Mouse (Mus musculus) kidney, embryonic 16.5 days (tissue): ENCODE measurements around the gene Tmcc1. TPM values are rescaled to one million over a fixed set of nuclear protein-coding genes. Genes with fewer than 3 reads are reported as not detected.
"Not testable (repeated sequence)": the region's sequence is repeated elsewhere in the genome, so short reads cannot be mapped to it uniquely, and the experiment has no call there.

Experiments used
- ATAC-seq: fragments of 200-750 bp; cut with Nextera tagmentation; 2 replicates; pipeline ENCODE4 v1.8.0; 2017; ENCODE audit warnings: moderate TSS enrichment; ENCODE audit not compliant: low FRiP score, low TSS enrichment
- H3K27ac ChIP-seq: fragments of 300-500 bp; sonication (generic); 2 replicates; pipeline ENCODE4 v1.5.1; 2014; ENCODE audit warnings: low read length
- H3K27me3 ChIP-seq: fragments of 300-500 bp; sonication (generic); 2 replicates; pipeline ENCODE4 v1.6.1; 2014; ENCODE audit warnings: low read length, control low read depth, mixed read lengths; ENCODE audit not compliant: insufficient read depth
- H3K36me3 ChIP-seq: fragments of 300-500 bp; sonication (generic); 2 replicates; pipeline ENCODE4 v1.6.1; 2014; ENCODE audit warnings: low read length, control low read depth, mixed read lengths; ENCODE audit not compliant: insufficient read depth
- H3K4me1 ChIP-seq: fragments of 300-500 bp; sonication (generic); 2 replicates; pipeline ENCODE4 v1.6.1; 2014; ENCODE audit warnings: low read length, control low read depth, mixed read lengths; ENCODE audit not compliant: insufficient read depth
- H3K4me2 ChIP-seq: fragments of 300-500 bp; sonication (generic); replicated peaks from 2 replicates; pipeline ENCODE4 v1.6.1; 2014; ENCODE audit warnings: low read depth, low read length
- H3K4me3 ChIP-seq: fragments of 300-500 bp; sonication (generic); 2 replicates; pipeline ENCODE4 v1.5.1; 2014; ENCODE audit warnings: mild to moderate bottlenecking, low read length
- H3K9ac ChIP-seq: fragments of 300-500 bp; sonication (generic); replicated peaks from 2 replicates; pipeline ENCODE4 v1.6.1; 2014; ENCODE audit warnings: low read length
- H3K9me3 ChIP-seq: fragments of 300-500 bp; sonication (generic); 2 replicates; pipeline ENCODE4 v1.6.1; 2016; ENCODE audit warnings: low read length, control low read depth
- WGBS: fragments of 180-500 bp; shearing (Covaris S2); extraction: QIAGEN DNeasy Blood & Tissue Kit; methylation state at CpG from one replicate; pipeline ENCODE4 v1.1.7; 2014; 5-methylcytosine and 5-hydroxymethylcytosine counted together
- polyA plus RNA-seq: library from polyadenylated mRNA; unstranded; fragments of >200 nt; fragmentation: Nextera tagmentation; extraction: Ambion mirVana; gene quantifications from 2 replicates; pipeline ENCODE4 v1.2.1, GENCODE M21; 2015

Gene Tmcc1
- polyA plus RNA-seq, 1 experiment from 2014 or later: 10.6 TPM

DNA sequence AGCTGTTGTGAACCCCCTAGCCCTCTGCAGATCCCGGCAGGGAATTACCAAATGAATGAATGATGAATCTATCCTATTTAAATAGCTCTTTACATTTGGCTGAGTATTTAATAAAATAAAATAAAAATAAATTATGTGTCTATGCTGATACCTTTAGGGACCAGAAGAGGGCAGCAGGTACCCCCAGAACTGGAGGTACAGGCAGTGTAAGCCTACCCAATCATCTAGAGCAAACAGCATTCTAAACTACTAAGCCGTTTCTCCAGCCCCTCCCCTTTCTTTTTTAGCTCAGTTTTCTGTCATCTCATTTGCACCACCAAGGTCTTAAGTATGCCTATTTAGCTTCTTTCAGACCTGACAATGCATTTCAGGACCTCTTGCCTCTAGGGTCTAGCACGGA, 4.9 kb upstream of the Tmcc1 start:
- Histone ChIP-seq H3K36me3 (no peaks in the 10 kb centered on the region), H3K4me1 (0 out of 2 replicates have a peak, but pooled peaks cover 5% of the 10 kb centered on the region), H3K27me3 (no peaks in the 10 kb centered on the region), H3K9ac (no peak overlapping the region), H3K4me2 (no peak overlapping the region), H3K9me3 (no peaks in the 10 kb centered on the region), H3K27ac (no peak overlapping the region), H3K4me3 (no peak overlapping the region)
- no peak for ATAC-seq
- whole genome bisulfite sequencing: 31% methylated on average over 3 of the region's 3 CpGs

DNA sequence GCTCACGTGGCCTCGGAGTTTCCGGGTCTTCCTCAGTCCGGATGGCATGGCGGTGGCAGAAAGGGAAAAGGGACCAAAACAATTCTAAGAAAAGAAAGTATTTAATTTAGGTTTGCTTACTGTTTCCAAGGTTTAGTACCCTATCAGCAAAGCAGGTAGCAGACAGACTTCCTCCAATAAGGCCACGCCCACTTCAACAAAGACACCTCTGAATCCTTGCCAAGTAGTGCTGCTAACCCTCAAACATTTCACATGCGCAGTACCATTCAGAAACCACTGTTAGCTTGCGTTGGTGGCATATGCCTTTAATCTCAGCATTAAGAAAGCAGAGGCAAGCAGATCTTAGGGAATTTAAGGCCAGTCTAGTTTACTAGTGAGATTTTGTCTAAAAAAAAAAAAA, 2.5 kb upstream of the Tmcc1 start:
- Histone ChIP-seq H3K36me3 (no peaks in the 10 kb centered on the region), H3K9me3 (no peaks in the 10 kb centered on the region), H3K4me1 (peaks cover 18% of the 10 kb centered on the region), H3K27me3 (no peaks in the 10 kb centered on the region), H3K27ac (no peak overlapping the region), H3K4me2 (no peak overlapping the region), H3K9ac (no peak overlapping the region), H3K4me3 (no peak overlapping the region)
- WGBS: 80% methylated on average over 8 of the region's 8 CpGs
- no peak for ATAC-seq

DNA sequence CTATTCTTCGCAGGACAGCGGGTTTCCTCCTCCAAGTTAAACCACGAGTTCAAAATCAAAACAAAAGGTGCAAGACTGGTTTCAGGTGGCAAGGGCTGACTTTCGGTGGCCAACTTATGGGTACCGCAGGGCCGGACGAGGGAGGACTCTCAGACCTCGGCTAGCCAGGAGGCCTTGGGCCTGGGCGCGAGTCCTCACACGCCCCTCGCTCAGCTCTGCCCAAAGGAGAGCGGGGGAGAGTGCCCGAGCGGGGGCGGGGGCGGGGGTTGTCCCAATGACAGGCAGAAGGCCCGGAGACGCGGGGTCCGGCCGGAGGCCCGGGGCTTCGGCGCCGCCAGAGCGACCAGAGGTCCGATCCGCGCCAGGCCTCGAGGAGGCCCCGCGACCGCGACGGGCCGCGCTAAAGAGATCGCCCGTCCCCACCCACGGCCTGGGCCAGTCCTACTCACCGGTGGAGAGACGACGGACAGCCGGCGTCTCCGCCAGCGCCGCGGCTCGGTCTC, 426 bp downstream of the Tmcc1 start:
- Histone ChIP-seq H3K27ac (peak overlapping the region; percentile 81), H3K9me3 (no peaks in the 10 kb centered on the region), H3K27me3 (no peaks in the 10 kb centered on the region), H3K4me2 (peak overlapping the region; percentile 67), H3K36me3 (no peaks in the 10 kb centered on the region), H3K4me1 (peaks cover 26% of the 10 kb centered on the region), H3K9ac (peak overlapping the region; percentile 94), H3K4me3 (peak overlapping the region; percentile 87)
- ATAC-seq: peak; percentile 91
- under 1% methylated on average over 23 of the region's 51 CpGs for WGBS

DNA sequence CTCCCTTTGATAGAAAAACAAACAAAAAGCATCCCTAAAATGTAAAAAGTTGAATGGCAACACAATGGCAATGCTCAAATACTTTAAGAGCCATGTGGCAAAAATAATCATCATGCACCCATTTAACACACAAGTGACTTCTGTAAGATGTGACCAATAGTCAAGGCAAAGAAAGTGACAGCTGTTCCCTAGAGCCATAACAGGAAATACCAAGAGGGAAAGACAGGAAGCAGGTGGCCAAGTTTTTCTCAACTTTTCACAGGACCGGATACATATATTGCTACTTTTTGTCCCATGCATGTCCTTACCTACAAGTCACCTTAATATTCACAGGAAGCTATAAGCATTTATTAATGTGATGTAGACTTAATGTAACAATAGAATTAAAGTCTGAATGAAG, 3.9 kb downstream of the Tmcc1 start:
- H3K9me3 ChIP-seq: no peaks in the 10 kb centered on the region
- 74% methylated on average over 1 of the region's 1 CpGs for WGBS
- H3K4me1 ChIP-seq: peaks cover 26% of the 10 kb centered on the region
- H3K27ac ChIP-seq: no peak overlapping the region
- H3K4me2 ChIP-seq: no peak overlapping the region
- H3K36me3 ChIP-seq: no peaks in the 10 kb centered on the region
- H3K9ac ChIP-seq: no peak overlapping the region
- H3K27me3 ChIP-seq: no peaks in the 10 kb centered on the region
- ATAC-seq: no peak
- H3K4me3 ChIP-seq: no peak overlapping the region

DNA sequence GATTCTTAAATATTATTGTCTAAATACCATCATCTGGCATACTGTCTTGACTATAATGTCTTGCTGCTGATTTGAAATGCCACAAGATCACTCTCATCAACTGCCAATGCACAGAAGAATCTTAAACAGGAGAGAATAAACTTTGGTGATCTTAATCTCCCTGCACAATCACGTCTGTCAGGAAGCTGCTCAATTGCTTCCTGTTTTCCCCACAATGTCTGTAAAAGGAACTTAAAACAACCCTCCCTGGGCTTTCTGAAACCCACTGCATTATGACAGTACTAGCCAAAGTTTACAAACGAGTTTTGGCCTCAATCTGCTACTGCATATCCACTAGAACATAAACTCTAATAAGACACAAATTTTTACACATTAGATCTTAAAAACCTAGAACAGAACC, 6.8 kb downstream of the Tmcc1 start:
- H3K36me3 ChIP-seq: no peaks in the 10 kb centered on the region
- 34% methylated on average over 2 of the region's 2 CpGs for WGBS
- peaks cover 13% of the 10 kb centered on the region for H3K4me1 ChIP-seq
- H3K9me3 ChIP-seq: no peaks in the 10 kb centered on the region
- H3K27me3 ChIP-seq: no peaks in the 10 kb centered on the region
- H3K27ac ChIP-seq: no peak overlapping the region
- no peak for ATAC-seq
- H3K4me3 ChIP-seq: no peak overlapping the region
- H3K4me2 ChIP-seq: no peak overlapping the region
- H3K9ac ChIP-seq: no peak overlapping the region

DNA sequence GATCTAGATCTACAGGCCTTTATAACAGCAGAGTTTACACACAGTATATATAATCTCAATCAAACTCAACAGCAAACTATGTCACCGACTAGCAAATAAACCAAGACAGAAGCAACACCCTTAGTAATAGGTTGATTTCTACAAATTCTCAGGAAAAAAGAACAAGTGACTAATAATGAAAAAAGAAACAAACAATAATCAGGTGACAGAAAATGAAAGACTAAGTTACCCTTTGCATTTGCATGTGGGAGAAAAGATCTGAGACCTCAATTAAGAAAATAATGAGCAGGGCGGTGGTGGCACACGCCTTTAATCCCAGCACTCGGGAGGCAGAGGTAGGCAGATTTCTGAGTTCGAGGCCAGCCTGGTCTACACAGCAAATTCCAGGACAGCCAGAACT, 9.8 kb downstream of the Tmcc1 start:
- 87% methylated on average over 5 of the region's 5 CpGs for WGBS
- H3K9me3 ChIP-seq: no peaks in the 10 kb centered on the region
- H3K4me3 ChIP-seq: no peak overlapping the region
- ATAC-seq: no peak
- H3K4me1 ChIP-seq: no peaks in the 10 kb centered on the region
- H3K36me3 ChIP-seq: 0 out of 2 replicates have a peak, but pooled peaks cover 7% of the 10 kb centered on the region
- no peaks in the 10 kb centered on the region for H3K27me3 ChIP-seq
- H3K9ac ChIP-seq: no peak overlapping the region
- no peak overlapping the region for H3K4me2 ChIP-seq
- no peak overlapping the region for H3K27ac ChIP-seq

DNA sequence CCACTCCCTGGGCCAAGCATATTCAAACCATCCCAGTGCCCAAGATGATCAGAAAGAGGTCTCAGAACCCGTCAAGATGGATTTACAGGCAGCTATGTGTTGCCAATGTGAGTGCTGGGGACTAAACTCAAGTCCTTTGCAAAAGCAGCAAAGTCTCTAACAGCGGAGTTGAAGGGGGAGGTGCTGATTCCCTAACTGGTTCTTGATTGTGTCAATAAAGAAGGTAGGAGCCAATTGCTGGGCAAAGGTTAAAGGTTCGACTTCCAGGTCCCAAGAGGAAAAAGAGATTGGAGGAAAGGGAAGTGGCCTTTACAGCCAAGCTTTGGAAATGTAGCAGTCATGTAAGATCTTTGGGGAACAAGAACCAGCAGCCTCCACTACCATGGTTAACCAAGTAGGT, 12.6 kb downstream of the Tmcc1 start:
- Histone ChIP-seq H3K4me3 (no peak overlapping the region), H3K4me1 (no peaks in the 10 kb centered on the region), H3K4me2 (no peak overlapping the region), H3K36me3 (0 out of 2 replicates have a peak, but pooled peaks cover 7% of the 10 kb centered on the region), H3K9me3 (no peaks in the 10 kb centered on the region), H3K27me3 (no peaks in the 10 kb centered on the region), H3K9ac (no peak overlapping the region), H3K27ac (no peak overlapping the region)
- 62% methylated on average over 3 of the region's 3 CpGs for WGBS
- no peak for ATAC-seq

DNA sequence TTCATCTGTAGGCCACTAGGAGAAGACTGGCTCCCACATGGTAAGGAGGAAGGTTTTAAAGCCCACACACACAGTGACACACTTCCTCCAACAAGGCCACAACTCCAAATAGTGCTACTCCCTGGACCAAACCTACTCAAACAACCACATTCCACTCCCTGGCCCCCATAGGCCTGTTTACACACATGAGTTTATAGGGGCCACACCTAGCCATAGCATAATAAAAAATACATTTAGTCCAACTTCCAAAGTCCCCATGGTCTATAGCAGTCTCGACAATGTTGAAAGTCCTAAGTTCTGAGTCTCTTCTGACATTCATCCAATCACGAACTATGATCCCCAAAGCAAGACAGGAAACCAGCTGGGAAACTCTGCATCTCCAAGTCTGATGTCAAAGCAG, 14.9 kb downstream of the Tmcc1 start:
- 90% methylated on average over 2 of the region's 2 CpGs for WGBS
- Histone ChIP-seq H3K27me3 (no peaks in the 10 kb centered on the region), H3K4me2 (no peak overlapping the region), H3K4me1 (no peaks in the 10 kb centered on the region), H3K27ac (no peak overlapping the region), H3K9me3 (no peaks in the 10 kb centered on the region), H3K4me3 (no peak overlapping the region), H3K36me3 (0 out of 2 replicates have a peak, but pooled peaks cover 7% of the 10 kb centered on the region), H3K9ac (no peak overlapping the region)
- ATAC-seq: no peak

DNA sequence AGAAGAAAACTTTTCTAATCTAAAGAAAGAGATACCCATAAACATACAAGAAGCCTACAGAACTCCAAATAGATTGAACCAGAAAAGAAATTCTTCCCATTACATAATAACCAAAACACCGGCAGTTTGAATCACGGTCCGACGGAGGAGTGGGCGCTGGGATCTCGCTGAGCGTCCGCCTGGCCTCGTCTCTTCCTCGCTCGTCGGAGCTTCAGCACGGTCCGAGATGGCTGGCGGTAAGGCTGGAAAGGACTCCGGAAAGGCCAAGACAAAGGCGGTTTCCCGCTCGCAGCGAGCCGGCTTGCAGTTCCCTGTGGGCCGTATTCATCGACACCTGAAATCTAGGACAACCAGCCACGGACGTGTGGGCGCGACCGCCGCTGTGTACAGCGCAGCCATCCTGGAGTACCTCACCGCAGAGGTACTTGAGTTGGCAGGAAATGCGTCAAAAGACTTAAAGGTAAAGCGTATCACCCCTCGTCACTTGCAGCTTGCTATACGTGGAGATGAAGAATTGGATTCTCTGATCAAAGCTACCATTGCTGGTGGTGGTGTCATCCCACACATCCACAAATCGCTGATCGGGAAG, 19.7 kb downstream of the Tmcc1 start:
- WGBS: 73% methylated on average over 35 of the region's 37 CpGs
- ATAC-seq, H3K4me1 ChIP-seq, H3K9me3 ChIP-seq, H3K4me3 ChIP-seq, H3K36me3 ChIP-seq, H3K9ac ChIP-seq, H3K27me3 ChIP-seq, H3K27ac ChIP-seq, H3K4me2 ChIP-seq: not testable (repeated sequence)

DNA sequence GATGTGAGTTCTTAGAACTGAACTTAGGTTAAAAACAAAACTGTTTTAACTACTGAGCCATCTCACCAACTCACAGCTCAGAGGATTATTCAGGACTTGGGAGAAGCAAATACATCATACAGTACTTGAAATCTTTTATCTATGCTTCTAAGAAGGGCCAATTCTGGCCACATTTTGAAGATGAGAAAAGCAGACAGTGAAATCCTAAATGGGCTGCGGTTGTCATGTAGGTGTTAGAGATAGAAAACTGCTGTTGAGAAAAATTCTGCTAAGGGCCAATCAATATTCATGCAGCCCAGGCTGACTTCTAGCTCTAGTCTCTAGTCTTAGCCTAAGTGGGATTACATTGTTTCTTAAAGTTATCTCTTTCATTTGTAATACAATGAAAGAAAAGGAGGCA, 26.9 kb downstream of the Tmcc1 start:
- H3K4me1 ChIP-seq: no peaks in the 10 kb centered on the region
- no peak overlapping the region for H3K4me3 ChIP-seq
- H3K9me3 ChIP-seq: no peaks in the 10 kb centered on the region
- no peak overlapping the region for H3K27ac ChIP-seq
- H3K4me2 ChIP-seq: no peak overlapping the region
- H3K9ac ChIP-seq: no peak overlapping the region
- WGBS: 95% methylated on average over 1 of the region's 1 CpGs
- H3K36me3 ChIP-seq: peaks cover 6% of the 10 kb centered on the region; the same call in 1 of the 2 replicates
- ATAC-seq: no peak
- H3K27me3 ChIP-seq: no peaks in the 10 kb centered on the region
